Mouse (Mus musculus): ENCODE data around the gene Elf5.

Elf5 gene

GRCm38 (mm10) chr2:103435110-103435509 lies 23.6 kb downstream of the Elf5 start:
- DNase-seq (ENCODE audit: low spot score): no peak

GRCm38 (mm10) chr2:103436534-103436933 lies 25.0 kb downstream of the Elf5 start:
- no peak for DNase-seq (ENCODE audit: low spot score)

DNA sequence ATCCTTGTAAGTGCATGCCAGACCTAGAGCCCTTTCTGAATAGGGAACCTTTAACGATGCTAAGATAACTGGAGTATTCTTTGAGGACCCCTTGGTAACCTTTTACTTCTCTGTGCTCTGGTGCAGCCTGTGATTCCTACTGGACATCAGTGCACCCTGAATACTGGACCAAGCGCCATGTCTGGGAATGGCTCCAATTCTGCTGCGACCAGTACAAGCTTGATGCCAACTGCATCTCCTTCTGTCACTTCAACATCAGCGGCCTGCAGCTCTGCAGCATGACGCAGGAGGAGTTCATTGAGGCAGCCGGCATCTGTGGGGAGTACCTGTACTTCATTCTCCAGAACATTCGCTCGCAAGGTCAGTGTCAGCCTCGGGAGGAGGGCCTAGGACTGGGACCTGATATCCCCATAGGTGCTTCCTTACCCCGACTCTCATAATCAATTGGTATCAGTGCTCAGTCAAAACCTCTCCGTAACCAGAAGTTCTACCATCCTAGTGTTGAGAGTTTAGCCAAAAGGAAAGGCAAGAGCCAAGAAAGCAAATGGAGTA lies 27.7 kb downstream of the Elf5 start:
- DNase-seq (ENCODE audit: low spot score): no peak

GRCm38 (mm10) chr2:103439710-103440109 lies 28.2 kb downstream of the Elf5 start:
- DNase-seq (ENCODE audit: low spot score): peak; percentile 48

- no peak for DNase-seq (ENCODE audit: low spot score)
These were observed 34.3 kb downstream of the Elf5 start for GRCm38 (mm10) chr2:103445776-103446175.

GRCm38 (mm10) chr2:103446326-103446725 lies 34.8 kb downstream of the Elf5 start:
- DNase-seq (ENCODE audit: low spot score): no peak

DNA sequence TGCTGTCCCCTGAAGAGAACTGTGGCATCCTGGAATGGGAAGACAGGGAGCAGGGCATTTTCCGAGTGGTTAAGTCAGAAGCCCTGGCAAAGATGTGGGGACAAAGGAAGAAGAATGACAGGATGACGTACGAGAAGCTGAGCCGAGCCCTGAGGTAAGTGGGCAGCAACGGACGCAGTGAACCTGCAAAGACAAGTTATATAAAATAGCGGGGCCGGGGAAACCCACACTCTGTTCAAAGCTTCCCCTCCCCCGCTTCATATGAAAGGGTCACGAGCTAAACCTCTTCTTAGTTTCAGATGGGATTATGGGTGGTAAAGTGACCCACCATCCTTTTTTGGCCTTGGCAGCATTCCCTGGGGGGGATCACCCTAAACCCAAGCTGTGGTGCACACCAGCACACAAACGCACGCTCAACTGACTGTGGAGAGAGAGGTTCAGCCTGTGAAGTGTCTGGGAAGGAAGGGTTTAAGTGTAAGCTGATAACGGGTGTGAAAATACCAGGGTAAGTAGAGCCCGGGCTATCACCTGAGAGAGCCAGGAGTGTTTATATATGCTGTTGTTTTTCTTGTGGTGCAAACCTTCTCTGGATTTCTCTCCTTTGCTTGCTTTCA lies 37.6 kb downstream of the Elf5 start:
- no peak for DNase-seq (ENCODE audit: low spot score)

DNA sequence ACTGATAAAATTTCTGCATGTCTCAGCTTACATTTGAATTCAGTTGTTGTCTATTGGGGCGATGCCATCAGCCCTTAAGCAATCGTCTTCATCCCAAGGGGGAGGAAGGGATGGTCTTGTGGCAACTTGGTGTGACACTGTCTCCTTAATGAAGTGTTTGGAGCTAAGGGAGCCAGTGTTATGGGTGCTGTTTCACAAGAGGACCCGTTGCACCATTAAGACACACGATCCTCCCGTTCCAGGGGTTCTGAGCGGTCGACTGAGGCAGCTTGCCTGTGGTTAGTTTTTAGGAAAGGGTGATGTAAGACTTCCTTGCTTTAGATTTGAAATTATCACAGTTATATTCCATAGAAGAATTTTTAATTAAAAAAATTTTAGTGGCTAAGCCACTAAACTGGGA lies 38.3 kb downstream of the Elf5 start:
- DNase-seq (ENCODE audit: low spot score): no peak

- no peak for DNase-seq (ENCODE audit: low spot score)
These were observed 38.8 kb downstream of the Elf5 start for GRCm38 (mm10) chr2:103450267-103450666.

DNA sequence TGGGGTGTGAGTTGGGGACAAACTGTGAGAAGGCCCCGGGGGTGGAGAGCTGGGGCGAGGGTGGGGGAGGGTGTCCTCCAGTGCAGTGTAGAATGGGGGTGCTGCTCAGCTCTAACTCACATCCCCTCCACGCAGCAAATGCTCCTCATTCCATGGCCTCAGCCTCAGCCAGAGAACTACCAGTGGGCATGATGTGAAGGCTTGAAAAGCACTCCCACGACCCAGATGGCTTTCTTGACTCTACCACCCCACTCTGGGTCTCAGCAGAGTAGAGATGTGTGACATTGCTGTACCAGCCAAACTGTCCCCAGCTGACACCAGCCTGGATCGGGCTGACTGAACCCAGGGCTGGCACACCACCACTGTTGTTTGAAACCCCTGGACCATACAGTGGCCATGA lies 41.1 kb downstream of the Elf5 start:
- DNase-seq (ENCODE audit: low spot score): no peak

DNA sequence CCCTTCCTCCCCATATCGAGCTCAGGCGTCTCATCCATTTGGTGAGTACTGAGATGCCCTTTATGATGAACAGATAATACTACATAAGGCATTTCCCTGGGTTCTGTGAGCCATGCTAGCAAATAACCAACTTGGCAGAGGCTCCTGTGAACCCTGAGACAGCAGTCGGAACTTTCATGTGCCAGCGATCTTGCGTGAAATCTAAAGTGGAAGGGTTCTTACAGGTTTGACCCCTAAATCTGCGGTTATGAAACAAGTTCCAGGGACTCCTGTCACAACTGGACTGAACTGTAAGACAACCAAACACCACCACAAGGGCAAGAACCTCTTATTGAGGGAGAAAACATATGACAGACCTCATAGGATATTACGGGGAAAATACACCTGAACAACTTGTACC lies 44.3 kb downstream of the Elf5 start:
- no peak for DNase-seq (ENCODE audit: low spot score)

- peak; percentile 69 for DNase-seq (ENCODE audit: low spot score)
These were observed 45.2 kb downstream of the Elf5 start for GRCm38 (mm10) chr2:103456646-103457045.

GRCm38 (mm10) chr2:103457048-103457447 lies 45.6 kb downstream of the Elf5 start:
- no peak for DNase-seq (ENCODE audit: low spot score)

DNA sequence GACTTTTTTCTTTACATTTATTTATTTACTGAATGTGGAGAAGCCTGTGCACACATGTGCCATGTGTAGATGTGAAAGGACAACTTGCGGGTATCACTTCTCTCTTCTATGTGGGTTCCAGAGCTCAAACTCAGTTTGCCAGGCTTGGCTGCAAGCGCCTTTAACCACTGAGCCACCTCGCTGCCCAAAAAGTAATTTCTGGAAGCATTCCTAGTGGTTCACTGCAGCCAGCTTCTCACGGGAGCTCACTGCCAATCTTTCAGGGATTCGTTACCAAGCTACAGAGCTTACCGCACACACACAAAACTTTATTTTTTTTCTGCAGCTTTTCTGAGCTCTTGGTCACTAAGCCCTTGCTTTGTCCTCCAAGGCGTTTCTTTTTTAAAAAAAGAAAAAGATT lies 46.1 kb downstream of the Elf5 start:
- no peak for DNase-seq (ENCODE audit: low spot score)

- DNase-seq (ENCODE audit: low spot score): no peak
These were observed 47.6 kb downstream of the Elf5 start for GRCm38 (mm10) chr2:103459069-103459468.

- no peak for DNase-seq (ENCODE audit: low spot score)
These were observed 49.7 kb downstream of the Elf5 start for GRCm38 (mm10) chr2:103461210-103461609.

GRCm38 (mm10) chr2:103461743-103462142 lies 50.3 kb downstream of the Elf5 start:
- DNase-seq (ENCODE audit: low spot score): no peak

DNA sequence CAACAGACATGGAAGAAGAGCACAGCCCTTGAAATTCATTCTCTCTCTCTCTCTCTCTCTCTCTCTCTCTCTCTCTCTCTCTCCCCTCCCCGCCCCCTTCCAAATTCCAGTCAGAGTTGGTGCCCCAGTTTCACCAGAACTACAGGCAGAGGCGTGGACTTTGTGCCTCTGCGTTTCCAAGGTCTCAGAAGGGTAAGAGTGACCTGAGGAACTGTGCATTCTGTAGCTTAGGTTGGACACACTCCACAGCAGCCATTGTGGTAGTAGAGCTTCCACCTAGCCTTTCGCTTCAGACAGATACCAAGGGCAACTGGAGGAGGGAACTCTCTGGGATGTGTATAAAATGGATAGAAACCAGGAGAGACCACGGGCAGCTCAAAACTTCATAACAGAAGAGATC lies 51.3 kb downstream of the Elf5 start:
- no peak for DNase-seq (ENCODE audit: low spot score)

DNA sequence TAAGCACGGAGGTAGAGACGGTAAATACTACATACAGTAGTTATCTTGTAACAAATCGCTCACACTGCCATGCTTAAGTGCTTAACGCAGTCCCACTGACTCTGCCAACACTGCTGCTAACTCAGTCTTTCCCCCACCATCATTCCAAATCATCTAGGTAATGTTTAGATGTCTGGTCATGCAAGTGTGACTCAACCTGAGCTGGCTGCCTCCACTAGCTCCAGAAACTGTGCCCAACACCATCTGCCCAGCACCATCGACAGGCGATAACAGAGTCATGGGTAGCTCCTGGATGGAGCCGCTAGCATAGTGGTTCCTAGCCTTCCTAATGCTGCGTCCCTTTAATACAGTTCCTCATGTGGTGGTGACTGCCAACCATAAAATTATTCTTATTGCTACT lies 53.0 kb downstream of the Elf5 start:
- DNase-seq (ENCODE audit: low spot score): no peak

DNA sequence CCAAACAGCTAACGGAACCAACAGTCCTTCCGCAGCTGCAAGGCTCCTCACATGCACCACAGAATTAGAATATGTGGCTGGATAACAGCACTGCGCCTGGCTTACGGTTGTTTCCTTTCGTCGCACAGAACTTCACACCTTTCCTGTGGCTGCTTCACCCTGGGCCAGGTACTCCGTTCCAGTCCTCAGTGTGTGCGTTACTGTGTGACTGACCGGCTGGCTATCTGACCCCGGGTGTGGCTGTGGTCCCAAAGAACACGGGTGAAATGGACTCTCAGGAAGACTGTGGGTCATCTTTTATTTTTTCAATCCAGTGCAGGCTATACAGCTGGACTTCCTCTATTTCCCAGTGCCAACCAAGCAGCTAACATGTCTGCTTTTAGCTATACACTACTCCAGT lies 53.9 kb downstream of the Elf5 start:
- no peak for DNase-seq (ENCODE audit: low spot score)

DNA sequence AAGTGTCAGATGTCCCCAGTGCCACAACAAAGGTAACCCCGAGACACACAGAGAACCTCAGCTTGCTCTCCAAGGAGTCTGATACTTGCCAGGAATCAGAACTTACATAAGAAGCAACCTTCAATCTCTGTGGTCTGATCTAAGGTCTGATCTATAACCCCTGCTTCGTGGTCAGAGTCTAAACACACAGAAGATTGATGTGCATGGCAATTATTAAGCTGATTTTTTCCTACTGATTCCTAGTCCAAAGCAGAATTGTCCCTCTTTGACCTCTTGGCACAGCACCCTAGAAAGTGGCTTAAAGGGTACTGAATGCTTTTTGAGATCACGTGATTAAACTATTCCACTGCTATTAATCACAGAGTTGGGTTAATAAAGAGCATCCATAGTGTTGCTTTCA lies 54.8 kb downstream of the Elf5 start:
- no peak for DNase-seq (ENCODE audit: low spot score)

- DNase-seq (ENCODE audit: low spot score): no peak
These were observed 55.6 kb downstream of the Elf5 start for GRCm38 (mm10) chr2:103466984-103467588.

DNA sequence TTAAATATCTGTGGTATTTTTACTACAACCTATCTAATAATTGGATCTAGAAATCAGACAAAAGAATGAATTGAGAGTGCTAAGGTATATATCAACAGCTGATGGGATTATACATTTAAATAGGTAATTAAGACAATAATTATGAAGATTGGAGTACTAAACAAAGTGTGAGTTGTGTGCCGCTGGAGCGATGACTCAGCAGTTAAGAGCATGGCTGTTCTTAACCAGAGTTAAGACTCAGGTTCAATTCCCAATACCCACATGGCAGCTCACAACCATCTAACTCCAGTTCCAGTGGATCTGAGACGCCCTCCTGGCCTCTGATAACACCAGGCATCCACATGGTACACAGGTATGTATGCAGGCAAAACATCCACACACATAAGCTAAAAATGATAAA lies 61.9 kb downstream of the Elf5 start:
- DNase-seq (ENCODE audit: low spot score): no peak

GRCm38 (mm10) chr2:103476180-103476579 lies 64.7 kb downstream of the Elf5 start:
- DNase-seq (ENCODE audit: low spot score): no peak

Measured in ovary, postnatal 10 days (tissue).